Mouse (Mus musculus) spleen, adult 2 months (tissue): ENCODE measurements around the gene Ifnlr1.

ENCODE experiments used
- CTCF ChIP-seq: fragments of 200-500 bp; IDR thresholded peaks from 2 replicates; pipeline ENCODE4 v1.5.1; 2011; ENCODE audit warnings: mild to moderate bottlenecking, inconsistent platforms; ENCODE audit not compliant: insufficient read depth, insufficient read length, insufficient replicate concordance; ENCODE audit errors: extremely low read depth
- POLR2A ChIP-seq: fragments of 200-500 bp; IDR thresholded peaks from 2 replicates; pipeline ENCODE4 v1.6.1; 2011; ENCODE audit warnings: low read depth, low read length, inconsistent platforms

- no peak for TF ChIP-seq CTCF
- no peak for TF ChIP-seq POLR2A
These were observed 24.8 kb upstream of the Ifnlr1 start for GRCm38 (mm10) chr4:135661082-135661809.
